Mouse (Mus musculus) spleen, adult 10 weeks (tissue): ENCODE measurements around the gene Tnfaip8l2. TPM values are rescaled to one million over a fixed set of nuclear protein-coding genes. Genes with fewer than 3 reads are reported as not detected.

Source experiments
- polyA plus RNA-seq: library from polyadenylated mRNA; stranded (reverse); fragments of 350-450 nt; fragmentation: Illumina TruSeq; extraction: RNeasy Lipid Tissue Mini Kit (QIAGEN cat#74804); gene quantifications from one replicate; pipeline ENCODE4 v1.2.3, GENCODE M21; 2015; ENCODE audit warnings: low replicate concordance; ENCODE audit not compliant: insufficient read depth

The Tnfaip8l2 gene
- 32.9 TPM for polyA plus RNA-seq

GRCm38 (mm10) chr3:95141952-95142616, at the start of gene Tnfaip8l2:
Gene Tnfaip8l2, minus strand, starts transcription at chr3:95142360.

GRCm38 (mm10) chr3:95159987-95160963, 18.1 kb upstream of the Tnfaip8l2 start, which contains the start of gene Sema6c:
Gene Sema6c, plus strand, starts transcription at chr3:95160457.

GRCm38 (mm10) chr3:95133680-95134101, 8.5 kb downstream of the Tnfaip8l2 start, which contains the start of the genes Scnm1 and Lysmd1:
Gene Scnm1, minus strand, starts transcription at chr3:95134011.
Gene Lysmd1, plus strand, starts transcription at chr3:95134088.

GRCm38 (mm10) chr3:95124246-95124645, 17.9 kb downstream of the Tnfaip8l2 start, which contains the start of gene Tmod4:
Gene Tmod4, plus strand, starts transcription at chr3:95124476.

GRCm38 (mm10) chr3:95110911-95111726, 31.0 kb downstream of the Tnfaip8l2 start, which contains the start of gene Vps72:
Gene Vps72, plus strand, starts transcription at chr3:95111022.

GRCm38 (mm10) chr3:95106338-95107117, 35.6 kb downstream of the Tnfaip8l2 start, which contains the start of gene Pip5k1a:
Gene Pip5k1a, minus strand, starts transcription at chr3:95106930.

Other genes starting within 250 kb of the Tnfaip8l2 start
- gene Selenbp1, start 209.3 kb downstream of the Tnfaip8l2 start, polyA plus RNA-seq, result 18.9 TPM
- gene Rfx5, start 188.3 kb downstream of the Tnfaip8l2 start, polyA plus RNA-seq, result 55.5 TPM
- gene Pi4kb, start 167.6 kb downstream of the Tnfaip8l2 start, polyA plus RNA-seq, result 62.1 TPM
- 19.5 TPM for gene Zfp687, start 126.9 kb downstream of the Tnfaip8l2 start, polyA plus RNA-seq
- gene Psmd4, start 99.7 kb downstream of the Tnfaip8l2 start, polyA plus RNA-seq, result 88.5 TPM
- 20.2 TPM for gene Pip5k1a, start 35.4 kb downstream of the Tnfaip8l2 start, polyA plus RNA-seq
- gene Vps72, start 31.3 kb downstream of the Tnfaip8l2 start, polyA plus RNA-seq, result 33.3 TPM
- gene Tmod4, start 17.9 kb downstream of the Tnfaip8l2 start, polyA plus RNA-seq, result 3.3 TPM
- gene Scnm1, start 8.3 kb downstream of the Tnfaip8l2 start, polyA plus RNA-seq, result 81.2 TPM
- gene Lysmd1, start 8.3 kb downstream of the Tnfaip8l2 start, polyA plus RNA-seq, result 10.1 TPM
- gene Sema6c, start 18.1 kb upstream of the Tnfaip8l2 start, polyA plus RNA-seq, result 0.69 TPM
- 109 TPM for gene Gabpb2, start 75.6 kb upstream of the Tnfaip8l2 start, polyA plus RNA-seq
- 160 TPM for gene Cdc42se1, start 86.4 kb upstream of the Tnfaip8l2 start, polyA plus RNA-seq
- 24.0 TPM for gene Mllt11, start 89.8 kb upstream of the Tnfaip8l2 start, polyA plus RNA-seq
- gene Gm128, start 99.2 kb upstream of the Tnfaip8l2 start, polyA plus RNA-seq, result not detected
- gene Bnipl, start 108.8 kb upstream of the Tnfaip8l2 start, polyA plus RNA-seq, result not detected
- 37.6 TPM for gene Mindy1, start 139.0 kb upstream of the Tnfaip8l2 start, polyA plus RNA-seq
- 13.4 TPM for gene Prune1, start 139.7 kb upstream of the Tnfaip8l2 start, polyA plus RNA-seq
- 6.3 TPM for gene Anxa9, start 164.8 kb upstream of the Tnfaip8l2 start, polyA plus RNA-seq
- gene Cers2, start 172.4 kb upstream of the Tnfaip8l2 start, polyA plus RNA-seq, result 215 TPM
- 47.4 TPM for gene Setdb1, start 214.8 kb upstream of the Tnfaip8l2 start, polyA plus RNA-seq